Mouse (Mus musculus): ENCODE results near the gene Zmynd8.

GRCm38 (mm10) chr2:165838606-165839316 lies 60.1 kb downstream of the Zmynd8 start:
- no peak for TF ChIP-seq CTCF (IDR thresholded peaks at IDR 0.05; ENCODE audit: low read depth)
- TF ChIP-seq EP300 (IDR thresholded peaks at IDR 0.05; ENCODE audit: low read depth), result no peak

Measured in heart, postnatal 0 days (tissue).